Mouse (Mus musculus): ENCODE data around the gene BC003965. TPM values are rescaled to one million over a fixed set of nuclear protein-coding genes. Genes with fewer than 3 reads are reported as not detected.
"Not testable (repeated sequence)": the region's sequence is repeated elsewhere in the genome, so short reads cannot be mapped to it uniquely, and the experiment has no call there.

Gene BC003965
- polyA plus RNA-seq, 1 experiment from 2014 or later: 16.6 TPM

GRCm38 (mm10) chr17:25231621-25232020 is 47.3 kb downstream of the BC003965 start:
- Histone ChIP-seq H3K4me1 (replicated peaks) (peaks cover 28% of the 10 kb centered on the region), H3K36me3 (replicated peaks) (peaks cover 71% of the 10 kb centered on the region)
- H3K4me3 ChIP-seq (replicated peaks); H3K9ac ChIP-seq; H3K9me3 ChIP-seq (replicated peaks); H3K27ac ChIP-seq (replicated peaks); ATAC-seq (ENCODE audit: insufficient read depth); H3K27me3 ChIP-seq; H3K4me2 ChIP-seq: not testable (repeated sequence)
- WGBS (ENCODE audit: insufficient replicate concordance): 89% methylated on average over 7 of the region's 11 CpGs

- Histone ChIP-seq H3K4me1 (replicated peaks) (peaks cover 14% of the 10 kb centered on the region), H3K9me3 (replicated peaks) (no peaks in the 10 kb centered on the region), H3K27ac (replicated peaks) (no peak overlapping the region), H3K4me2 (no peak overlapping the region), H3K9ac (no peak overlapping the region), H3K27me3 (no peaks in the 10 kb centered on the region), H3K36me3 (replicated peaks) (peaks cover 31% of the 10 kb centered on the region), H3K4me3 (replicated peaks) (no peak overlapping the region)
- ATAC-seq (ENCODE audit: insufficient read depth): no peak
- 85% methylated on average over 9 of the region's 9 CpGs for whole genome bisulfite sequencing (ENCODE audit: insufficient replicate concordance)
These were observed 51.3 kb downstream of the BC003965 start for GRCm38 (mm10) chr17:25235635-25236034.

Other genes starting within 250 kb of the BC003965 start
- gene Mapk8ip3, start 247.6 kb upstream of the BC003965 start, polyA plus RNA-seq (2015; fragmentation: Nextera tagmentation; extraction: Ambion mirVana): 8.3 and 10.0 TPM in 2 replicates
- 60.0 and 62.4 TPM in 2 replicates for gene Jpt2, start 223.9 kb upstream of the BC003965 start, polyA plus RNA-seq (2015; fragmentation: Nextera tagmentation; extraction: Ambion mirVana)
- 2.9 and 4.3 TPM in 2 replicates for gene Cramp1l, start 168.8 kb upstream of the BC003965 start, polyA plus RNA-seq (2015; fragmentation: Nextera tagmentation; extraction: Ambion mirVana)
- 139 and 156 TPM in 2 replicates for gene Ift140, start 168.5 kb upstream of the BC003965 start, polyA plus RNA-seq (2015; fragmentation: Nextera tagmentation; extraction: Ambion mirVana)
- 5.6 and 6.5 TPM in 2 replicates for gene Tmem204, start 101.0 kb upstream of the BC003965 start, polyA plus RNA-seq (2015; fragmentation: Nextera tagmentation; extraction: Ambion mirVana)
- 14.3 and 17.4 TPM in 2 replicates for gene Telo2, start 68.6 kb upstream of the BC003965 start, polyA plus RNA-seq (2015; fragmentation: Nextera tagmentation; extraction: Ambion mirVana)
- 0.06 and 0.10 TPM in 2 replicates for gene Ptx4, start 63.8 kb upstream of the BC003965 start, polyA plus RNA-seq (2015; fragmentation: Nextera tagmentation; extraction: Ambion mirVana)
- 10.7 TPM in 2 replicates for gene Clcn7, start 51.2 kb upstream of the BC003965 start, polyA plus RNA-seq (2015; fragmentation: Nextera tagmentation; extraction: Ambion mirVana)
- not detected in 2 replicates for gene Ccdc154, start 22.1 kb upstream of the BC003965 start, polyA plus RNA-seq (2015; fragmentation: Nextera tagmentation; extraction: Ambion mirVana)
- not detected in 2 replicates for gene Gm38655, start 9.1 kb upstream of the BC003965 start, polyA plus RNA-seq (2015; fragmentation: Nextera tagmentation; extraction: Ambion mirVana)
- gene Unkl, start 3.8 kb downstream of the BC003965 start, polyA plus RNA-seq (2015; fragmentation: Nextera tagmentation; extraction: Ambion mirVana): 8.8 and 9.6 TPM in 2 replicates
- 19.5 and 21.6 TPM in 2 replicates for gene Gnptg, start 55.6 kb downstream of the BC003965 start, polyA plus RNA-seq (2015; fragmentation: Nextera tagmentation; extraction: Ambion mirVana)
- 18.9 and 19.1 TPM in 2 replicates for gene Tsr3, start 55.6 kb downstream of the BC003965 start, polyA plus RNA-seq (2015; fragmentation: Nextera tagmentation; extraction: Ambion mirVana)
- gene Baiap3, start 71.8 kb downstream of the BC003965 start, polyA plus RNA-seq (2015; fragmentation: Nextera tagmentation; extraction: Ambion mirVana): 0.30 and 0.58 TPM in 2 replicates
- 214 and 242 TPM in 2 replicates for gene Ube2i, start 90.1 kb downstream of the BC003965 start, polyA plus RNA-seq (2015; fragmentation: Nextera tagmentation; extraction: Ambion mirVana)
- 3.8 TPM in 2 replicates for gene Prss34, start 113.8 kb downstream of the BC003965 start, polyA plus RNA-seq (2015; fragmentation: Nextera tagmentation; extraction: Ambion mirVana)
- gene Prss28, start 124.1 kb downstream of the BC003965 start, polyA plus RNA-seq (2015; fragmentation: Nextera tagmentation; extraction: Ambion mirVana): not detected in 2 replicates
- not detected in 2 replicates for gene Prss29, start 134.1 kb downstream of the BC003965 start, polyA plus RNA-seq (2015; fragmentation: Nextera tagmentation; extraction: Ambion mirVana)
- gene Tpsab1, start 161.0 kb downstream of the BC003965 start, polyA plus RNA-seq (2015; fragmentation: Nextera tagmentation; extraction: Ambion mirVana): not detected in 2 replicates
- 0.47 and 0.55 TPM in 2 replicates for gene Tpsb2, start 181.8 kb downstream of the BC003965 start, polyA plus RNA-seq (2015; fragmentation: Nextera tagmentation; extraction: Ambion mirVana)
- 0.46 and 0.76 TPM in 2 replicates for gene Tpsg1, start 184.7 kb downstream of the BC003965 start, polyA plus RNA-seq (2015; fragmentation: Nextera tagmentation; extraction: Ambion mirVana)
- gene Cacna1h, start 249.2 kb downstream of the BC003965 start, polyA plus RNA-seq (2015; fragmentation: Nextera tagmentation; extraction: Ambion mirVana): 0.24 and 0.36 TPM in 2 replicates

Measured in liver, embryonic 15.5 days (tissue).